Mouse (Mus musculus): ENCODE data around the gene Ucn. TPM values are rescaled to one million over a fixed set of nuclear protein-coding genes. Genes with fewer than 3 reads are reported as not detected.
A peak's percentile ranks its signal among the peaks of the same experiment; 100 is the strongest.

Gene Ucn
- polyA plus RNA-seq, 1 experiment, result 0.92 TPM

- peak overlapping the region; percentile 52 for H3K4me3 ChIP-seq (ENCODE audit: insufficient read depth, low read length)
- H3K4me1 ChIP-seq (ENCODE audit: control insufficient read depth, insufficient read depth, low read length), result no peaks in the 10 kb centered on the region
- peak overlapping the region; percentile 87 for H3K27ac ChIP-seq (ENCODE audit: insufficient read depth, low read length)
- TF ChIP-seq POLR2A (IDR thresholded peaks at IDR 0.05; ENCODE audit: extremely low read depth, insufficient read depth, low read length) (no peak), CTCF (IDR thresholded peaks at IDR 0.05; ENCODE audit: extremely low read depth, insufficient read depth, low read length) (no peak)
These were observed 46.2 kb downstream of the Ucn start for GRCm38 (mm10) chr5:31092231-31092975.

Other genes starting within 250 kb of the Ucn start
- 150 and 171 TPM in 2 replicates for gene Ost4, start 231.0 kb downstream of the Ucn start, polyA plus RNA-seq (2012; rRNA removed)
- gene Emilin1, start 225.4 kb downstream of the Ucn start, polyA plus RNA-seq (2012; rRNA removed), result 2.7 and 3.1 TPM in 2 replicates
- 24.9 and 29.0 TPM in 2 replicates for gene Khk, start 217.4 kb downstream of the Ucn start, polyA plus RNA-seq (2012; rRNA removed)
- gene Cgref1, start 193.2 kb downstream of the Ucn start, polyA plus RNA-seq (2012; rRNA removed), result 25.2 and 26.3 TPM in 2 replicates
- gene Preb, start 178.5 kb downstream of the Ucn start, polyA plus RNA-seq (2012; rRNA removed), result 183 and 209 TPM in 2 replicates
- gene Tcf23, start 170.2 kb downstream of the Ucn start, polyA plus RNA-seq (2012; rRNA removed), result 0.23 and 0.30 TPM in 2 replicates
- 186 and 189 TPM in 2 replicates for gene Atraid, start 90.5 kb downstream of the Ucn start, polyA plus RNA-seq (2012; rRNA removed)
- 32.5 and 34.9 TPM in 2 replicates for gene Slc5a6, start 89.9 kb downstream of the Ucn start, polyA plus RNA-seq (2012; rRNA removed)
- gene Cad, start 84.0 kb downstream of the Ucn start, polyA plus RNA-seq (2012; rRNA removed), result 13.4 and 14.1 TPM in 2 replicates
- gene Dnajc5g, start 32.5 kb downstream of the Ucn start, polyA plus RNA-seq (2012; rRNA removed), result not detected in 2 replicates
- 185 and 189 TPM in 2 replicates for gene Slc30a3, start 30.6 kb downstream of the Ucn start, polyA plus RNA-seq (2012; rRNA removed)
- 0.21 TPM in 1 of 2 replicates, not detected in the other for gene Trim54, start 22.1 kb downstream of the Ucn start, polyA plus RNA-seq (2012; rRNA removed)
- gene Mpv17, start 15.4 kb upstream of the Ucn start, polyA plus RNA-seq (2012; rRNA removed), result 96.7 and 102 TPM in 2 replicates
- 2.8 and 3.4 TPM in 2 replicates for gene Gm29609, start 41.1 kb upstream of the Ucn start, polyA plus RNA-seq (2012; rRNA removed)
- gene Gtf3c2, start 41.3 kb upstream of the Ucn start, polyA plus RNA-seq (2012; rRNA removed), result 86.8 and 92.3 TPM in 2 replicates
- gene Snx17, start 54.4 kb upstream of the Ucn start, polyA plus RNA-seq (2012; rRNA removed), result 87.6 and 90.6 TPM in 2 replicates
- 62.7 and 66.2 TPM in 2 replicates for gene Eif2b4, start 54.6 kb upstream of the Ucn start, polyA plus RNA-seq (2012; rRNA removed)
- 38.1 and 42.1 TPM in 2 replicates for gene Zfp513, start 63.5 kb upstream of the Ucn start, polyA plus RNA-seq (2012; rRNA removed)
- gene Ppm1g, start 81.9 kb upstream of the Ucn start, polyA plus RNA-seq (2012; rRNA removed), result 79.8 and 82.8 TPM in 2 replicates
- gene Nrbp1, start 102.0 kb upstream of the Ucn start, polyA plus RNA-seq (2012; rRNA removed), result 105 and 108 TPM in 2 replicates
- gene Gm9970, start 102.4 kb upstream of the Ucn start, polyA plus RNA-seq (2012; rRNA removed), result not detected in 2 replicates
- 3.9 and 4.0 TPM in 2 replicates for gene Krtcap3, start 112.9 kb upstream of the Ucn start, polyA plus RNA-seq (2012; rRNA removed)
- 75.1 and 80.4 TPM in 2 replicates for gene Ift172, start 152.3 kb upstream of the Ucn start, polyA plus RNA-seq (2012; rRNA removed)
- gene Fndc4, start 157.3 kb upstream of the Ucn start, polyA plus RNA-seq (2012; rRNA removed), result 172 and 184 TPM in 2 replicates
- 0.53 and 0.98 TPM in 2 replicates for gene Gckr, start 158.6 kb upstream of the Ucn start, polyA plus RNA-seq (2012; rRNA removed)